Mouse (Mus musculus): ENCODE results near the gene Cpm. TPM values are rescaled to one million over a fixed set of nuclear protein-coding genes. Genes with fewer than 3 reads are reported as not detected.

Cpm gene
- polyA plus RNA-seq, 2 experiments = 3.9 to 9.1 TPM

- Histone ChIP-seq H3K9ac (replicated peaks) (no peak overlapping the region), H3K4me3 (ENCODE audit: insufficient read depth in 1 of 2, low read depth in 2 of 2, low read length in 2 of 2) (no peak overlapping the region), H3K9me3 (ENCODE audit: control insufficient read depth, low read length) (no peaks in the 10 kb centered on the region), H3K4me1 (replicated peaks; ENCODE audit: control insufficient read depth in 2 of 2, insufficient read depth in 2 of 2, low read length in 1 of 2) (0 out of 4 replicates have a peak, but pooled peaks cover 0 to 7% of the 10 kb centered on the region in 2 experiments), H3K27ac (no peak overlapping the region), H3K27me3 (ENCODE audit: control insufficient read depth, insufficient read depth, low read length) (no peaks in the 10 kb centered on the region), H3K4me2 (ENCODE audit: low read depth) (no peak overlapping the region), H3K36me3 (replicated peaks; ENCODE audit: control insufficient read depth, insufficient read depth, low read depth) (no peaks in the 10 kb centered on the region)
- 4% methylated on average over 4 of the region's 4 CpGs for WGBS (ENCODE audit: insufficient replicate concordance)
- ATAC-seq (ENCODE audit: insufficient read depth) (no peak), DNase-seq (ENCODE audit: low read depth in 3 of 3, low spot score in 3 of 3) (no peak)
- TF ChIP-seq CTCF (IDR thresholded peaks at IDR 0.05; ENCODE audit: low read depth) = no peak
- no peak for TF ChIP-seq EP300 (IDR thresholded peaks at IDR 0.05; ENCODE audit: low read depth)
These were observed 88.3 kb downstream of the Cpm start for GRCm38 (mm10) chr10:117717583-117717982.

DNA sequence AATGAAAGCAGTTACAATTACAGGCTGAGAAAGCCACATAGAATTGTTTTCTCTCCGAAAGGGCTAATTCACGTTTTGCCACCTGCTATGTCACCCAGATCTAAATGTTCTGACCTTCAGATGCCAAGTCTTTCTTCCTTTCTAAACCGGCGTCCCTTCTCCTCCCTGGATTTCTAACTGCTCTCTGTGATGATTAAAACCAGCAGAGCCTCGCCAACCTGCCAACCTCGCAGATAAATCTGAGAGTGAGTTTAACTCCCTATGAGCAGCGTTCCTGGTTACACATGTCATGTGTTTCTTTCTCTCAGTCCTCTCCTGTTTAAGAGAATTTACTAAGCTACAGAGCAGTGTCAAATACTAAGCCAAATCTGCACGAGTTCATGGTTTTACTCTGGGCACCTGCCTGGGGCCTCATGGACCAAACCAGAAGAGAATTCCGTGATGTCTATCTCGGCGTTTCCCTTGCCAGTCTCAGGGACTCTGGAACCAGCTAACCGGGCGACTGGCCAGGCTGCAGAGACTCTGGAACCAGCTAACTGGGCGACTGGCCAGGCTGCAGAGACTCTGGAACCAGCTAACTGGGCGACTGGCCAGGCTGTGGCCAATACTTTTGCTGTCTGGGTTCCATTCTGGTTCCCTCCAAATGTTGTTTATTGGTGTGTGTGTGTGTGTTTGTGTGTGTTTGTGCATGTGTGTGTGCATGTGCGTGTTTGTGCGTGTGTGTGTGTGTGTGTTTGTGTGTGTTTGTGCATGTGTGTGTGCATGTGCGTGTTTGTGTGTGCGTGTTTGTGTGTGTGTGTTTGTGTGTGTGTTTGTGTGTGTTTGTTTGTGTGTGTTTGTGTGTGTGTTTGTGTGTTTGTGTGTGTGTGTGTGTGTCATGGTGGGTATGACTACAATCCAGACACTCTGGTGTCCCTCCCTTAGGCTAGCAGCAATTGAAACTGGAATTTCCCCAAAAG lies 89.1 kb downstream of the Cpm start:
- Histone ChIP-seq H3K4me2 (ENCODE audit: low read depth) (no peak overlapping the region), H3K27me3 (ENCODE audit: control insufficient read depth, insufficient read depth, low read length) (no peaks in the 10 kb centered on the region), H3K4me1 (replicated peaks; ENCODE audit: control insufficient read depth in 2 of 2, insufficient read depth in 2 of 2, low read length in 1 of 2) (0 out of 4 replicates have a peak, but pooled peaks cover 0 to 7% of the 10 kb centered on the region in 2 experiments), H3K27ac (no peak overlapping the region), H3K9ac (replicated peaks) (no peak overlapping the region), H3K36me3 (replicated peaks; ENCODE audit: control insufficient read depth, insufficient read depth, low read depth) (no peaks in the 10 kb centered on the region), H3K4me3 (ENCODE audit: insufficient read depth in 1 of 2, low read depth in 2 of 2, low read length in 2 of 2) (no peak overlapping the region), H3K9me3 (ENCODE audit: control insufficient read depth, low read length) (no peaks in the 10 kb centered on the region)
- TF ChIP-seq EP300 (IDR thresholded peaks at IDR 0.05; ENCODE audit: low read depth) (no peak), CTCF (IDR thresholded peaks at IDR 0.05; ENCODE audit: low read depth) (no peak)
- ATAC-seq (ENCODE audit: insufficient read depth) = no peak
- WGBS (ENCODE audit: insufficient replicate concordance) = 61% methylated on average over 19 of the region's 19 CpGs
- no peak for DNase-seq (ENCODE audit: low read depth in 3 of 3, low spot score in 3 of 3)

GRCm38 (mm10) chr10:117724136-117724718 lies 94.9 kb downstream of the Cpm start:
- H3K4me3 ChIP-seq (ENCODE audit: insufficient read depth in 1 of 2, low read depth in 2 of 2, low read length in 2 of 2) = no peak overlapping the region
- TF ChIP-seq CTCF (IDR thresholded peaks at IDR 0.05; ENCODE audit: low read depth) = no peak
- TF ChIP-seq EP300 (IDR thresholded peaks at IDR 0.05; ENCODE audit: low read depth) = no peak
- no peaks in the 10 kb centered on the region for H3K9me3 ChIP-seq (ENCODE audit: control insufficient read depth, low read length)
- H3K27me3 ChIP-seq (ENCODE audit: control insufficient read depth, insufficient read depth, low read length) = no peaks in the 10 kb centered on the region
- no peak for DNase-seq (ENCODE audit: low read depth in 3 of 3, low spot score in 3 of 3)
- 46% methylated on average over 5 of the region's 5 CpGs for WGBS (ENCODE audit: insufficient replicate concordance)
- no peak overlapping the region for H3K27ac ChIP-seq
- no peak overlapping the region for H3K9ac ChIP-seq (replicated peaks)
- no peak overlapping the region for H3K4me2 ChIP-seq (ENCODE audit: low read depth)
- no peak for ATAC-seq (ENCODE audit: insufficient read depth)
- H3K4me1 ChIP-seq (replicated peaks; ENCODE audit: control insufficient read depth in 2 of 2, insufficient read depth in 2 of 2, low read length in 1 of 2) = peaks cover 0 to 2% of the 10 kb centered on the region in 2 experiments; a peak in 2 of 4 replicates
- H3K36me3 ChIP-seq (replicated peaks; ENCODE audit: control insufficient read depth, insufficient read depth, low read depth) = no peaks in the 10 kb centered on the region

DNA sequence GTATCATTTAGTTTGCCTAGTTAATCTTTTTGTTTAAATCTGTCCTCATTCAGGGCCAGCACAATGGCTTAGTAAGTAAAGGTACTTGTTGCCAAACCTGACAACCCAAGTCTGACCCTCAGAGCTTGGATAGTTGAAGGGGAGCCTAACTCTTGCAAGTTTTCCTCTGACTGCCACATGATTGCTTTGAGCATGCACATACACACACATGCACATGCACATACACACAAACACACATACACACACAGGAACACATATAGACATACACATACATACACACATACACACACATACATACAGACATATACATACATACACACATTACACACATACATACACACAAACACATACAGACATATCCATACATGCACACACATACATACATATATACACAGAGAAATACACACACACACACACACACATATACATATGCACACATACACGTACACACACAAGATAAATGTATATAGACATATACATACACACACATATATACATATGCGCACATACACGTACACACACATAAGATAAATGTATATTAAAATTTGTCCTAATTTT lies 95.6 kb downstream of the Cpm start:
- DNase-seq (ENCODE audit: low read depth in 3 of 3, low spot score in 3 of 3) = no peak
- no peak for TF ChIP-seq CTCF (IDR thresholded peaks at IDR 0.05; ENCODE audit: low read depth)
- no peak for TF ChIP-seq EP300 (IDR thresholded peaks at IDR 0.05; ENCODE audit: low read depth)
- no peak for ATAC-seq (ENCODE audit: insufficient read depth)
- Histone ChIP-seq H3K9ac (replicated peaks) (no peak overlapping the region), H3K4me2 (ENCODE audit: low read depth) (no peak overlapping the region), H3K4me1 (replicated peaks; ENCODE audit: control insufficient read depth in 2 of 2, insufficient read depth in 2 of 2, low read length in 1 of 2) (peaks cover 0 to 5% of the 10 kb centered on the region in 2 experiments; a peak in 2 of 4 replicates), H3K36me3 (replicated peaks; ENCODE audit: control insufficient read depth, insufficient read depth, low read depth) (no peaks in the 10 kb centered on the region), H3K27me3 (ENCODE audit: control insufficient read depth, insufficient read depth, low read length) (no peaks in the 10 kb centered on the region), H3K4me3 (ENCODE audit: insufficient read depth in 1 of 2, low read depth in 2 of 2, low read length in 2 of 2) (no peak overlapping the region), H3K9me3 (ENCODE audit: control insufficient read depth, low read length) (no peaks in the 10 kb centered on the region), H3K27ac (no peak overlapping the region)
- WGBS (ENCODE audit: insufficient replicate concordance) = 81% methylated on average over 3 of the region's 3 CpGs

GRCm38 (mm10) chr10:117725671-117726070 lies 96.4 kb downstream of the Cpm start:
- H3K27me3 ChIP-seq (ENCODE audit: control insufficient read depth, insufficient read depth, low read length) = no peaks in the 10 kb centered on the region
- no peak overlapping the region for H3K4me3 ChIP-seq (ENCODE audit: insufficient read depth in 1 of 2, low read depth in 2 of 2, low read length in 2 of 2)
- no peaks in the 10 kb centered on the region for H3K36me3 ChIP-seq (replicated peaks; ENCODE audit: control insufficient read depth, insufficient read depth, low read depth)
- TF ChIP-seq EP300 (IDR thresholded peaks at IDR 0.05; ENCODE audit: low read depth) (no peak), CTCF (IDR thresholded peaks at IDR 0.05; ENCODE audit: low read depth) (no peak)
- peaks cover 0 to 5% of the 10 kb centered on the region in 2 experiments; a peak in 2 of 4 replicates for H3K4me1 ChIP-seq (replicated peaks; ENCODE audit: control insufficient read depth in 2 of 2, insufficient read depth in 2 of 2, low read length in 1 of 2)
- ATAC-seq (ENCODE audit: insufficient read depth) = no peak
- WGBS (ENCODE audit: insufficient replicate concordance) = 64% methylated on average over 7 of the region's 7 CpGs
- no peak overlapping the region for H3K4me2 ChIP-seq (ENCODE audit: low read depth)
- no peak overlapping the region for H3K9ac ChIP-seq (replicated peaks)
- no peak for DNase-seq (ENCODE audit: low read depth in 3 of 3, low spot score in 3 of 3)
- no peaks in the 10 kb centered on the region for H3K9me3 ChIP-seq (ENCODE audit: control insufficient read depth, low read length)
- no peak overlapping the region for H3K27ac ChIP-seq

All from liver, embryonic 14.5 days (tissue).